Mouse (Mus musculus) neural tube, embryonic 13.5 days (tissue): Measurements from ENCODE around the gene Lrrc55. TPM values are rescaled to one million over a fixed set of nuclear protein-coding genes. Genes with fewer than 3 reads are reported as not detected.

Source experiments
- ATAC-seq: fragments of 200-750 bp; cut with Nextera tagmentation; 2 replicates; pipeline ENCODE4 v1.8.0; 2017; ENCODE audit warnings: low read depth, mild to moderate bottlenecking, moderate TSS enrichment, moderate library complexity
- H3K27ac ChIP-seq: fragments of 300-500 bp; sonication (generic); replicated peaks from 2 replicates; pipeline ENCODE4 v1.5.1; 2015; ENCODE audit warnings: moderate library complexity, mild to moderate bottlenecking, inconsistent platforms
- H3K27me3 ChIP-seq: fragments of 300-500 bp; sonication (generic); 2 replicates; pipeline ENCODE4 v1.6.1; 2015; ENCODE audit warnings: mild to moderate bottlenecking, inconsistent platforms
- H3K36me3 ChIP-seq: fragments of 300-500 bp; sonication (generic); 2 replicates; pipeline ENCODE4 v1.6.1; 2015; ENCODE audit warnings: mild to moderate bottlenecking, inconsistent platforms
- H3K4me1 ChIP-seq: fragments of 300-500 bp; sonication (generic); replicated peaks from 2 replicates; pipeline ENCODE4 v1.6.1; 2015; ENCODE audit warnings: inconsistent platforms
- H3K4me2 ChIP-seq: fragments of 300-500 bp; sonication (generic); 2 replicates; pipeline ENCODE4 v1.6.1; 2015; ENCODE audit warnings: inconsistent platforms, mild to moderate bottlenecking, moderate library complexity
- H3K4me3 ChIP-seq: fragments of 300-500 bp; sonication (generic); 2 replicates; pipeline ENCODE4 v1.5.1; 2015; ENCODE audit warnings: mild to moderate bottlenecking, inconsistent platforms
- H3K9ac ChIP-seq: fragments of 300-500 bp; sonication (generic); 2 replicates; pipeline ENCODE4 v1.6.1; 2015; ENCODE audit warnings: moderate library complexity, mild to moderate bottlenecking, inconsistent platforms
- H3K9me3 ChIP-seq: fragments of 300-500 bp; sonication (generic); 2 replicates; pipeline ENCODE4 v1.6.1; 2016; ENCODE audit warnings: inconsistent platforms
- WGBS: fragments of 180-500 bp; shearing (Covaris S2); methylation state at CpG from one replicate; pipeline ENCODE4 v1.1.7; 2015; 5-methylcytosine and 5-hydroxymethylcytosine counted together
- polyA plus RNA-seq: library from polyadenylated mRNA; unstranded; fragments of >200 nt; fragmentation: Nextera tagmentation; extraction: Ambion mirVana; gene quantifications from 2 replicates; pipeline ENCODE4 v1.2.1, GENCODE M21; 2015

The Lrrc55 gene
- polyA plus RNA-seq, 1 experiment from 2014 or later, result 5.1 TPM

GRCm38 (mm10) chr2:85123187-85123868, 73.7 kb downstream of the Lrrc55 start:
- H3K9me3 ChIP-seq, result no peaks in the 10 kb centered on the region
- no peak overlapping the region for H3K27ac ChIP-seq
- H3K4me1 ChIP-seq, result no peaks in the 10 kb centered on the region
- WGBS, result 32% methylated on average over 5 of the region's 5 CpGs
- H3K9ac ChIP-seq, result no peak overlapping the region
- no peak overlapping the region for H3K4me2 ChIP-seq
- no peaks in the 10 kb centered on the region for H3K36me3 ChIP-seq
- peak; percentile 88 for ATAC-seq
- H3K27me3 ChIP-seq, result no peaks in the 10 kb centered on the region
- H3K4me3 ChIP-seq, result no peak overlapping the region

Other genes with a start within 250 kb of the Lrrc55 start
- gene Prg2, start 216.7 kb downstream of the Lrrc55 start, polyA plus RNA-seq, result 0.71 and 1.4 TPM in 2 replicates
- not detected in 2 replicates for gene Prg3, start 209.0 kb downstream of the Lrrc55 start, polyA plus RNA-seq
- gene Ssrp1, start 160.0 kb downstream of the Lrrc55 start, polyA plus RNA-seq, result 165 and 186 TPM in 2 replicates
- 65.1 and 76.0 TPM in 2 replicates for gene P2rx3, start 159.7 kb downstream of the Lrrc55 start, polyA plus RNA-seq
- gene Tnks1bp1, start 149.2 kb downstream of the Lrrc55 start, polyA plus RNA-seq, result 22.6 and 23.4 TPM in 2 replicates
- gene Aplnr, start 61.0 kb downstream of the Lrrc55 start, polyA plus RNA-seq, result 41.2 and 43.7 TPM in 2 replicates
- gene Olfr987, start 142.1 kb upstream of the Lrrc55 start, polyA plus RNA-seq, result not detected in 2 replicates
- gene Olfr988, start 166.0 kb upstream of the Lrrc55 start, polyA plus RNA-seq, result not detected in 2 replicates
- gene Olfr992, start 212.3 kb upstream of the Lrrc55 start, polyA plus RNA-seq, result not detected in 2 replicates
- not detected in 2 replicates for gene Olfr993, start 217.7 kb upstream of the Lrrc55 start, polyA plus RNA-seq
- gene Olfr994, start 239.3 kb upstream of the Lrrc55 start, polyA plus RNA-seq, result not detected in 2 replicates
- gene Olfr995, start 246.4 kb upstream of the Lrrc55 start, polyA plus RNA-seq, result not detected in 2 replicates